Mouse (Mus musculus): Measurements from ENCODE around the gene Ifit1bl2.
"Not testable (repeated sequence)": the region's sequence is repeated elsewhere in the genome, so short reads cannot be mapped to it uniquely, and the experiment has no call there.

Ifit1bl2 gene

GRCm38 (mm10) chr19:34640623-34641022, at the start of gene Ifit1bl2, which contains the start of gene Ifit1:
Gene Ifit1bl2 (minus strand): TSS chr19:34640743.
Gene Ifit1 (plus strand): TSS chr19:34640871.
- no peak for DNase-seq

DNA sequence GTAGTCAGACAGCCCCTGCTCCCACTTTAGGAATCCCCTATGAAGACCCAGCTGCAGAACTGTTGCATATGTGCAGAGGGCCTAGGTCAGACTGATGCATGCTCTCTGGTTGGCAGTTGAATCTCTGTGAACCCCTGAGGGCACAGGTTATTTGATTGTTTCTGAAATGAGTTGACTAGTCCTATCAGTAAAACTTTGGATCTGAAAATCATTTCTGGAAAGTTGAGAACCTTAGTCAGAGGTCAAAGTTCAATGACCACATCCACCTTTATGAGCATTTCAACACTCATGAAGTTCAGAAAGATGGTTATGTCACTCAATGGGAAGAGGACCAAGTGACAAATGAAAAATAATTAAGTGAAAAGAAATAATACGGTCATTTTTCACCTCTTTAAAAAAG, 45.0 kb upstream of the Ifit1bl2 start:
- no peak for DNase-seq

DNA sequence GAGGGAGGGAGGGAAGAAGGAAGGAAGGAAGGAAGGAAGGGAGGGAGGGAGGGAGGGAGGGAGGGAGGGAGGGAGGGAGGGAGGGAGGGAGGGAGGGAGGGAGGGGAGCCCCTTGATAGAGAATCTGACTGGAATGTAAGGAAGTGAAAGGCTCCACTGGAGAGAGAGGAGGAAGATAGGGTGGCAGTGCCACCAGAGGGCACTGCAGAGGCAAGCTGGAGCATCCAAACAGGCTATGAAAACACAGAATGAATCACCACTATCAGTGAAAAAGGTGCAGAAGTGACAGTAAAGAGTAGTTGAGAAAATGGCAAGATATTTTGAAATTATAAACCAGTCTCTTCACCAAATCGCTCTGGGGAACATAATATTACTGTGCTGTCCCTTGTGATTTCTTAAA, 44.3 kb upstream of the Ifit1bl2 start:
- DNase-seq, result peak; percentile 62 to 71

- no peak for DNase-seq
Measured at GRCm38 (mm10) chr19:34678428-34678827, 37.9 kb upstream of the Ifit1bl2 start.

DNA sequence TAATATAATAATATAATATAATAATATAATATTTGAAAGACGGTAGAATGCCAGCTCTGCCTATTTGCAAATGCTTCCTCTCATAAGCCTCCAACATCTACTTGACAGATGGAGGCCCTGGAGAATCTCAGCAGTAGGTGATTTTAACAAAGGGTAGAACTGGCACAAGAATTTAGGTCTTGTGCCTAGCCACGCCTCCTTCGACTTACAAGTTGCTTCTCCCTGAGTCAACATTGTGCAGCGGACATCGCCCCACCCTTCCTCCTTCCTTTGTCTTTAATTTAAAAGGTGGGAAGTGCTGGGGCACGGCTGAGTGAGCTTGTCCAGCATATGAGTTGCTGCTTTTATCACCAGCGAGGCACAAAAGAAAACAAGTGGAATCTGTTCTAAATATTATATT, 32.9 kb upstream of the Ifit1bl2 start:
- peak; percentile 33 to 54 for DNase-seq

DNA sequence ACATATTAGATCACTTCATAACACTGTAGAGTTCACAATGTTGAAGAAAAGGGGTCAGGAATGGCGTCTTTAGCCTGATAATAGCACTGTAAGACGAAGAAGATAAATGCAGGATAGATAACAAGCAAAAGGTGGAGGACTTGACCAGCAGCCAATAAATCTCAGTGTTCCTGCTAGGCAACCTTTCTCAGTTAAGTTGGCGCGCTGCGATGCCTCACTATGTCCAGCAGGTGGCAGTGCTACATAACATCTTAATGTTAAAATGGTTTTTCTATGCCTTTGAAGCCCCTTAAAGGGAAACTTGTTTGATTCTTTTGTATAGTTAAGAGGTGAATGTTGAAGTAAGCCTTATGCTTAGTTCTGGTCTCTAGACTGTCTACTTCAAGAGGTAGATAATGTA, 25.6 kb upstream of the Ifit1bl2 start:
- DNase-seq, result peak; percentile 82 to 89

DNA sequence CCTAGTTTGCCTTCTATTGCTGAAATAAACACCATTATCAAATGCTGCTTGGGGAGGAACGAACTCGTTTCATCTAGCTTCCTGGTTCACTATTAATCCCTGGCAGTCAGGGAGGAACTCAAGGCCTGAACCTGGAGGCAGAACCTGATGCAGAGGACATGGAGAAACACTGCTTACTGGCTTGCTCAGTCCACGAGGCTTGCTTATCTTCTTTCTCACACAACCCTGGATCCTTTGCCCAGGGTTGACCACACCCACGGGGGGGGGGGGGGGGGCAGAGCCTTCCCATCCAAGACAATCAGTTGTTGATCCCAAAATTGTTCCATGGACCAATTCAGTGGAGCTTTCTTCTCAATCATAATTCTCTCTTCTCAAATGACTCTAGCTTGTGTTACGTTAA, 22.2 kb upstream of the Ifit1bl2 start:
- no peak for DNase-seq

GRCm38 (mm10) chr19:34662067-34662507, 21.5 kb upstream of the Ifit1bl2 start:
- peak; percentile 71 to 75 for DNase-seq

DNA sequence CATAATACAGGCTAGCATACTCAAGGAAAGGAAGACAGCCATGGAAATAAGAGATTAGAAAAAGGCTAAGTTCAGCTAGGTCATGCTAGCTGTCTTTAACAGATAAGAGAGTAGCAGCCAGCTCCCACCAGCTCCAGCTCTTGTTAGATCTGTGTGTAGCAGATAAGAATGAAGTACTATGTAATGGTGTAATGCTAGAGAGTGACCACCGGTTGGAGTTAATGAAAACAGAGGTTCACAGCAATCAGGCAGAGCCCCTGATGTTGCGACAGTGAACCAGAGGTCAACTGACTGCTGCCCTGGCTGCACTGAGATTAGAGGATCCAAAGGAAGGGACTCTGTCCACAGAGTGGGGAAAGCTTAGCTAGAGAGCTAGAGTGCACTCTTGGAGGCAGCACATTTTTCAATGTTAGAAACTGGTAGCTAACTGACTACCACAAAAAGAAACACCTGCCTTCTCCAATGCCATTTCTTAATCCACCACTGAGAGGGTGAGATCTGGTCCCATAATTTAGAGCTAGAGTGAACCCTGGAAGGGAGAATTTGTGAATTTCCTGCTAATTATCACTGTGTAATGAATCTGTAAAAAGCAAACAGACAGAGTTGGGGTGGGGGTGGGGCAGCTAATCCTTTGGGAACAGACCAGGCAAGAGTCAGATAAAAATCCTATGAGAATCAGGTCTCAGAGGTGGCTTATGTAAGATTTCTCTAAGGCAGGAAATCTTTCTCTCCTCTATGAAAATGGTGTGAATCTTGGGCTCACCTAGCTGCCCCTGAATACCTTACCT, 16.2 kb upstream of the Ifit1bl2 start:
- no peak for DNase-seq

- no peak for DNase-seq
Measured at GRCm38 (mm10) chr19:34655227-34655805, 14.8 kb upstream of the Ifit1bl2 start.

GRCm38 (mm10) chr19:34650997-34651396, 10.5 kb upstream of the Ifit1bl2 start:
- DNase-seq, result no peak

DNA sequence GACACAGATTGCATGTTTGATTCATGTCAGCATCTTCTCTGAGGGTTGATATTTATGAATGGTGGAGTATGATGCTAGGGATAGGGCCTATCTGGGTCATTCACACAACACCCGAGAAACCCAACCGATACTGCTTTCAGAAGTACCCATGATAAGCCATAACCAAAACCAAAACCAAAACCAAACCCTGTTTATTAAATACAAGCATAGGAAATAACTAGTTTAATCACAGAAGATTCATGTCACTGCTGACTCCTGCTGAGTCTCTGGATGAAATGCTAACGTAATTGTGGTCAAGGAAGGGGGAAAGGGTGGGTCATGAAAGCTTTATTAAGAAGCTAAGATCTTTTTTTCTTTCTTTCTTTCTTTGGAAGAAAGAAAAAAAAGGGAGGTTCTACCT, 9.7 kb upstream of the Ifit1bl2 start:
- DNase-seq, result no peak

DNA sequence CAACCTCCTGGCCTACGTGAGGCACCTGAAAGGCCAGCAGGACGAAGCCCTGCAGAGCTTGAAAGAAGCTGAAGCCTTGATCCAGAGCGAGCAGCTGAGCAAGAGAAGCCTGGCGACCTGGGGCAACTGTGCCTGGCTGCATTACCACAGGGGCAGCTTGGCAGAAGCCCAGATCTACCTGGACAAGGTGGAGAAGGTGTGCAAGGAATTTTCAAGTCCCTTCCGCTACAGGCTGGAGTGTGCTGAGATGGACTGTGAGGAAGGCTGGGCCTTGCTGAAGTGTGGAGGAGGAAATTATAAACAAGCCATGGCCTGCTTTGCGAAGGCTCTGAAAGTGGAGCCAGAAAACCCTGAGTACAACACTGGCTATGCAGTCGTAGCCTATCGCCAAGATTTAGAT, 7.1 kb upstream of the Ifit1bl2 start:
- peak in 1 of 2 experiments; percentile 7 for DNase-seq

GRCm38 (mm10) chr19:34642616-34643015, 2.1 kb upstream of the Ifit1bl2 start:
- no peak for DNase-seq

- peak; percentile 45 to 59 for DNase-seq
Measured at GRCm38 (mm10) chr19:34636933-34637557, 3.5 kb downstream of the Ifit1bl2 start.

GRCm38 (mm10) chr19:34633484-34633883, 7.1 kb downstream of the Ifit1bl2 start:
- no peak for DNase-seq

DNA sequence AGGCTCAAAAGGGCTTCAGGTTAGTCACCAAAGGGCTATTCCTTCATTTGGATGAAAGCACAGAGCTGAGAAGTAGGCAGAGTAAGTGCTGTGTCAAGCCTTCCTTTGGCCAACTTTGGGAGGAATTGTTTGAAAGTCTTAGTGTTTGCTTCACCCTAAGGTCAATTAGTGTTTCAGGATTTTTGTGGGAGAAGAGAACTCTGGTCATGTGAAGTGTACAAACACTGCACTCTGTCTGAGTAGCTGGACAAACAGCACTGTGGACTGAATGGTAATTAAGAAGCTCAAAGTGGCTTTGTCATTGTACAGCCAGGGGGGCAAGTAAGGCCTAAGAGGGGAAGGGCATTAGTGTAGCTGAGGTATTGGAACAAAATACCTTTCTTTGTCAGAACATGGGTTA, 9.1 kb downstream of the Ifit1bl2 start:
- no peak for DNase-seq

DNA sequence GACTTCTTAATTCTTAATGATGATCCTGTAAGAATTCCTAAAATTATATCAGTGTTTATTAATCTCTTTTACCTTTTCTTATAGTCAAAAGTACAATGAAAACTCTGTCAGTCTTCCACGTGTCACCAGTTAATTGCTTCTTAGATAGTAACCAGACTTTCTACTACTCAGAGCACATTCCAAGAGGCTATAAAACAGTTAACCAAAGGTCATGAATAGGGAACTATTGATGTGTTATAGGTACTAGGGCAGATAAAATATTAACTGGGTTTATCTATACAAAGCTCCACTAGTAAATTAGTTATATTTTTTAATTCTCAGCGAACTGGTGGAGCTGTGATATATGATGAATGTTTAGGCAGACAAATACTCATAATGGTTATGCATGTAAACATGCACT, 13.0 kb downstream of the Ifit1bl2 start:
- no peak for DNase-seq

DNA sequence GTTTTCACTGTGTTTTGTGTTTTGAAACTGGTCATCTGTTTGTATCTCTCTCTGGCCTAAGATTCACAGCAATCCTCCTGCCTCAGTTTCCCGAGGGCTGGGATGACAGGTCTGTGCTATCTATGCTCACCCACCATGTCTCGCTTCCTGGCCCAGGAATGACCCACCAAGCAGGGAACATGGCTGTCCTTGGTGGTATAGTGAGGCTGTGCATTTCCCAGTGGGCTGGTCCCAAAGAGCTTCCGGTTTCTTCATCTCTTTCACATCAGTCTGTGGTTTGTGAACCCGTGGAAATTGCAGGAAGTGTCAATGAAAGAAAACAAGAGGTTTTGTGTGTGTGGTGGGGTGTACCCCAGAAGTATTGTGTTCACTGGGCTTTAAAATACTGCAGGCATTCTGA, 15.9 kb downstream of the Ifit1bl2 start:
- no peak for DNase-seq

DNA sequence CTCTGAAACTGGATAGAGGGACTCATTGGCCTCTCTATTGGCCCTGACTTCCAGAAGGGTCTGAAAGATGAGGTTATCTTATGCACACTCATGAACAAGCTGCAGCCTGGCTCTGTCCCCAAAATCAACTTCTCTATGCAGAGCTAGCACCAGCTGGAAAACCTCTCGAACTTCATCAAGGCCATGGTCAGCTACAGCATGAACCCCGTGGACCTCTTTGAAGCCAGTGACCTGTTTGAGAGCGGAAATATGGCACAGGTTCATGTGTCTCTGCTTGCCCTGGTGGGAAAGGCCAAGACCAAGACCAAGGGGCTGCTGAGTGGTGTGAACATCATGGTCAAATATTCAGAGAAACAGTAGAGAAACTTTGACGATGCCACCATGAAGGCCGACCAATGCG, 16.8 kb downstream of the Ifit1bl2 start:
- no peak for DNase-seq

DNA sequence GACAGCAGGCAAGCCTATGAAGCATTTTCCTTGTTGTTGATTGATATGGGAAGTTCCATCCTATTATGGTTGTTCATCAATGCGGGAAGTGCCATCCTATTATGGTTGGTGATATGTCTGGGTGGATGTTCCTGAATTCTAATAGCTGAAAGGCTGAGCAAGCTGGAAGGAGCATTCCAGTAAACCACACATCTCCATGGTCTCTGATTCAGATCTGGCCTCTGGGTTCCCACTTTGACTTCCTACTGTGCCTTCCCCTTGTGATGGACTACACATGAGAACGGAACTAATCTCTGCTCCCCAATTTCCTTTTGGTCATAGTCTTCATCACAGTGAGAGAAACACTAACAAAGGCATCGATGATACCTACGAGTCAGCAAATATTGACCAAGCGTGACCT, 19.7 kb downstream of the Ifit1bl2 start:
- no peak for DNase-seq

DNA sequence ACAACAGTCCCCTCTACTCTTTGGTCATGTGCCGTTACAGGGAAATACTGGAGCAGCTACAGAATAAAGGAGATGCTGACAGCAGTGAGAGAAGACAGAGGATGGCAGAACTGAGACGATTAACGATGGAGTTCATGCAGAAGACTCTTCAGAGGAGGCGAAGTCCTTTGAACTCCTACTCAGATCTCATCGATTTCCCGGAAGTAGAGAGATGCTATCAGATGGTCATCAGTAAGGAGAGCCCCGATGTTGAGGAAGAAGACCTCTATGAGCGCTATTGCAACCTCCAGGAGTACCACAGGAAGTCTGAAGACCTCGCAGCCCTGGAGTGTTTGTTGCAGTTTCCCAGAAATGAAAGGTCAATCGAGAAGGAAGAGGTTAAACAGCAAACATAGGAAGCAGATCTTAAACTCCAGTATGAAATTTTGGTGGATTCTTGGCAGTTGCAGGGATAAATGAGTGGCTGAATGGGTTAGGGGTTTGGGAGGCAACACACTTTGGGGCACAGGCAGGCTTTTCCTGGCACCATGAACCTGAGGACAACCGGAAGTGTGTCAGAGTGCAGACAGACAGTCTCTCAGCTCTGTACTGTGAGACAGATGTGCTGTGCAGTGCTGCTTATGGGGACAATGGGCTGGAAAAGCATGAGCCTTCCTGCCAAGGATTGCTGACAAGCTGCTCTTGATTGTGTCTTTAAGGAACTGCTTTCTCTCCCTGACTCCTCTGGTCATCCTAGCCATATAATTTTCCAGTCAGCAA, 28.1 kb downstream of the Ifit1bl2 start:
- not testable (repeated sequence) for DNase-seq

DNA sequence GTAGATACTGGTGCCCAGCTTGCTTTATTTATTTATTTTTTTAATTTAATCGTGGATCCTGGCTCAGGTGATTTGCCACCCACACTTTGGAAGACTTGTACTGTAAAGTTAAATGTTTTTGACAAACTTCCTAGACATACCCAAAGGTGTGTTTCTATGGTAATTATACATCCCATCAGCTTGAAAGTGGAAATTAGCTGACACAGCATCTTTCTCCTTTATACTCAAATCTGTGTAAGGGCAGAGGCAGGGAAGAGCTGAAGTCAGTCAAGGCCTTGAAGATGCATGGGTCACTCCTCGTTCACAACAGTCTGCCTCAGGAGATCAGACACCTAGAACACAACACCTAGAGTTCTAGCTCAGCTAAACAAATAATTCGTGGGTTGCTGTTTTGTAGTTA, 30.4 kb downstream of the Ifit1bl2 start:
- DNase-seq, result not testable (repeated sequence)
